Mouse (Mus musculus) adrenal gland, postnatal 10 days (tissue): ENCODE results near the gene Tmco4. TPM values are rescaled to one million over a fixed set of nuclear protein-coding genes. Genes with fewer than 3 reads are reported as not detected.

Experiments
- DNase-seq: peaks from one replicate; pipeline ENCODE4 v3.0.0; 2021; ENCODE audit warnings: mixed read lengths
- total RNA-seq, 2 experiments: library from RNA; stranded (reverse); gene quantifications; 2 replicates each; pipeline ENCODE4 v1.2.3; 2021

Tmco4 gene
- total RNA-seq, 2 experiments from 2014 or later, result 14.7 to 15.0 TPM

DNA sequence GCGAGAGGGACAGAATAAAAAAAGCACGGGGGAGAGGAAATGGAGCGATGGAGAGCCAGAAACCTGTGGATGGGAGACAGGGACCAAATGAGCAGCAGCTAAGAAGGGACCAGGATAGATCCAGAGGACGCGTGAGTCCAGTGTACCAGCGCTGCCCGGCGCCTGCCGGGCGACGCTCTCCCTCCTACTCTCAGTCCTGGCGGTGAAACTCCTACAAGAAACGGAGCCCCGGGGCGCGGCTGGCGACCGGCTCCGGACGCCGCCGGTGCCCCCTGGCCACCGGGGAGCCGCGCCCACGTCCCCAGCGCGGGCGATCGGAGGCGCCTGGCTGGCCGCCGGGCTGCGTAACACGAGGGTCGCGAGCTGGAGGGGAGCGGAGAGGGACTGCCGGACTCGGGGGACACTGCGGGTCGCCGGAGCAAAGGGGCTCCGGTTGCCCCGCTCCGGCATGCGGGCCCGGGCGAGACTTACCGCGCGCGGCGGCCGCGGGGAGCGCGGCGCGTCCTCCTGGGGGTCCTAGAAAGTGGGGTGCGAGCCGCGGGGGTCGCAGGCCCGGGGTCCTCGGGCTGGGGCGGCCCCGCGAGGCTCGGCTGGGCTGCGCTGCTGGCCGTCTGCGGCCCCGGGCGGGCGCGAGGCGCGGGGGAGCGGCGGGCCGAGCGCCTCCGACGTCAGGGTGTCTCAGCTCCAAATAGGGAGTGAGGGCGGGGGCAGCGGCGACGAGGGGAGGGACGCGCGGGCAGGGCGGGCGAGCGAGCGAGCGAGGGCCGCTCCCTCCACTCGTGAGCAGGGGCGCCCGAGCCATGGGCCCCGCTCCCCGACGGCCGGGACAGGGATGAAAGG lies 119.9 kb downstream of the Tmco4 start, which contains the start of gene Nbl1:
Gene Nbl1, minus strand, starts transcription at position 638 of the 840 bp plus-strand sequence.
- DNase-seq, result peak; percentile 80

DNA sequence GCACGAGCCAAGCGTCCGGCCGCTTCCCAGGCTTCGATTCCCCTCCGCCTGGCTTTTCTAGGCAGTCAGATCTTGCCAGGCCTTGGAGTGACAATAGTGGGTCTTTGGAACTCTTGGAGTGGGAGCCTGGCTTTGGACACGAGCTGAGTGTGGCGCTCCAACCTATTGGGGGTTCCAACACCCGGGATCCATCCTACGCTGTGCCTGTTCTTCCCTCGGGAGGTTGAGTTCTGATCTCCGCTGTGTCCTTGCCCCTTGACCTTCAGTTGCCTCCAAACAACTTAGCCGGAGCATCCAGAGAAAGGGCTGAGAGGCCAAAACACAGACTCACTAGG lies 120.5 kb downstream of the Tmco4 start:
- DNase-seq, result no peak

DNA sequence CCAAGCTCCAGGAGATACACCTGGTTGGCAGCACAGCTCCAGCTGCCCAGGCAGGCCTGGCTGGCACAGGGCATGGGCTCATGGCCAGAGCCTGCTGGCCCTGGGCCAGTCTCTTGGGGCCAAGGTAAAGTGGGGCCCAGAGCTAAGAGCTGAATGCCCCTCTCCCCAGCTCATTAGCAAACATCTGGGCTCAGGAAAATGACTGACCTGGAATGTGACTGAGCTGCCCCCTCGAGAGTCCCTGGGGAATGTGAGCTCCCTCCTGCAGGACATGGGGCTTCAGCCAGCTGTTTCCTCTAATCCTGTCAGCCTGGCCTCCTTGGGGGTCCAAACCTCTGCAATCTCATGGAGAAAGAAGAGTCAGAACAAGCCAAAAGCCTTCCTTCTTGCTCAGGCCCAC lies 122.7 kb downstream of the Tmco4 start:
- peak; percentile 59 for DNase-seq

DNA sequence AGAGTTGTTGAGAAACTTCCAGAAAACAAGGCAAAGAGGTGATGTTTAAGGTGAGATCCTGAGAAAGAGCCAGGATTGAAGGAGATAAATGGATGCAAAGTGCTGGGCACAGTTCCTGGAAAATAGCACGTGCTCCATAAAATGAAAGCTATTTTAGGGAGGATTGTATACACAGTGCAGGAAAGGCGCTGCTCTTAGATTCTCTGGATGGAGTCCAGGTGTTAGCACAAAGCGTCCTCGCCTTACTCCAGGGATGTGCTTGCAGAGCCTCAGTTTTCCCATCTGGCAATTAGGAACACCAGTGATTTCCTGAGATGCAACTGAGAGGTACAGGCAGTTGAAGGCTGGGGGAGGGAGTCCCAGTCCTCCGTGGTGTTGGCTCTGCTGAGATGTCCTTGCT lies 123.5 kb downstream of the Tmco4 start:
- no peak for DNase-seq

- no peak for DNase-seq
Observed at GRCm38 (mm10) chr4:139100326-139100725, 127.6 kb downstream of the Tmco4 start.

- DNase-seq, result no peak
Observed at GRCm38 (mm10) chr4:139101546-139101945, 128.9 kb downstream of the Tmco4 start.

GRCm38 (mm10) chr4:139105453-139105852 lies 132.8 kb downstream of the Tmco4 start:
- DNase-seq, result no peak

Other genes with a start within 250 kb of the Tmco4 start
- not detected for gene Pla2g2c, start 248.1 kb upstream of the Tmco4 start, total RNA-seq
- under 1 TPM; 0.72 to 0.76 TPM for gene Ubxn10, start 235.7 kb upstream of the Tmco4 start, total RNA-seq
- gene Pla2g2f, start 215.3 kb upstream of the Tmco4 start, total RNA-seq, result 1 to 10 TPM; 8.9 to 9.0 TPM
- gene Pla2g2d, start 197.2 kb upstream of the Tmco4 start, total RNA-seq, result 1 to 10 TPM; 2.9 to 3.7 TPM
- 10 to 100 TPM in 1 of 2 experiments, 1 to 10 TPM in 1; 9.8 to 15.0 TPM for gene Pla2g5, start 109.4 kb upstream of the Tmco4 start, total RNA-seq
- not detected for gene Gm13030, start 98.9 kb upstream of the Tmco4 start, total RNA-seq
- 1 to 10 TPM; 1.1 to 4.1 TPM for gene Pla2g2e, start 94.9 kb upstream of the Tmco4 start, total RNA-seq
- gene Otud3, start 58.9 kb upstream of the Tmco4 start, total RNA-seq, result 1 to 10 TPM; 7.1 to 8.2 TPM
- not detected for gene Rnf186, start 5.8 kb upstream of the Tmco4 start, total RNA-seq
- gene Htr6, start 102.7 kb downstream of the Tmco4 start, total RNA-seq, result under 1 TPM in 1 of 2 experiments, not detected in 1; 0.45 TPM
- 10 to 100 TPM; 39.7 to 40.9 TPM for gene Nbl1, start 120.1 kb downstream of the Tmco4 start, total RNA-seq
- gene Minos1, start 158.2 kb downstream of the Tmco4 start, total RNA-seq, result 100 to 1,000 TPM; 572 to 632 TPM
- 100 to 1,000 TPM; 323 to 342 TPM for gene Capzb, start 220.0 kb downstream of the Tmco4 start, total RNA-seq